Mouse (Mus musculus) cerebellum, postnatal 10 days (tissue): ENCODE results near the gene Pxdc1.
A peak's percentile ranks its signal among the peaks of the same experiment; 100 is the strongest.

Source experiments
- DNase-seq, 2 experiments: peaks; one replicate each; pipeline ENCODE4 v3.0.0; 2021; ENCODE audit warnings: mixed read lengths in 2 of 2

Pxdc1 gene

GRCm38 (mm10) chr13:34650953-34651352, 2.3 kb downstream of the Pxdc1 start:
- DNase-seq = peak; percentile 72 to 77

- no peak for DNase-seq
These were observed 2.9 kb downstream of the Pxdc1 start for GRCm38 (mm10) chr13:34650371-34650770.

- DNase-seq = no peak
These were observed 5.5 kb downstream of the Pxdc1 start for GRCm38 (mm10) chr13:34647751-34648150.

- no peak for DNase-seq
These were observed 6.1 kb downstream of the Pxdc1 start for GRCm38 (mm10) chr13:34647221-34647620.

GRCm38 (mm10) chr13:34646240-34646750, 7.0 kb downstream of the Pxdc1 start:
- no peak for DNase-seq

GRCm38 (mm10) chr13:34645519-34645918, 7.8 kb downstream of the Pxdc1 start:
- no peak for DNase-seq

GRCm38 (mm10) chr13:34644401-34644800, 8.9 kb downstream of the Pxdc1 start:
- no peak for DNase-seq

GRCm38 (mm10) chr13:34643926-34644325, 9.4 kb downstream of the Pxdc1 start:
- no peak for DNase-seq

GRCm38 (mm10) chr13:34642941-34643875, 10.1 kb downstream of the Pxdc1 start:
- peak; percentile 84 to 90 for DNase-seq

GRCm38 (mm10) chr13:34641066-34641465, 12.2 kb downstream of the Pxdc1 start:
- no peak for DNase-seq

- DNase-seq = peak; percentile 88
These were observed 17.3 kb downstream of the Pxdc1 start for GRCm38 (mm10) chr13:34635978-34636377.

- DNase-seq = no peak
These were observed 23.0 kb downstream of the Pxdc1 start for GRCm38 (mm10) chr13:34630319-34630718.

- DNase-seq = no peak
These were observed 23.5 kb downstream of the Pxdc1 start for GRCm38 (mm10) chr13:34629741-34630140.

GRCm38 (mm10) chr13:34627446-34627845, 25.8 kb downstream of the Pxdc1 start:
- DNase-seq = no peak

GRCm38 (mm10) chr13:34624414-34624813, 28.9 kb downstream of the Pxdc1 start:
- no peak for DNase-seq

GRCm38 (mm10) chr13:34612402-34612801, 40.9 kb downstream of the Pxdc1 start:
- peak; percentile 60 to 64 for DNase-seq

- DNase-seq = no peak
These were observed 43.6 kb downstream of the Pxdc1 start for GRCm38 (mm10) chr13:34609711-34610110.

- DNase-seq = no peak
These were observed 46.2 kb downstream of the Pxdc1 start for GRCm38 (mm10) chr13:34607079-34607478.

GRCm38 (mm10) chr13:34605884-34606283, 47.4 kb downstream of the Pxdc1 start:
- peak; percentile 17 to 24 for DNase-seq

- DNase-seq = peak; percentile 24 to 25
These were observed 48.1 kb downstream of the Pxdc1 start for GRCm38 (mm10) chr13:34605206-34605605.

GRCm38 (mm10) chr13:34604406-34604805, 48.9 kb downstream of the Pxdc1 start:
- no peak for DNase-seq

- no peak for DNase-seq
These were observed 50.5 kb downstream of the Pxdc1 start for GRCm38 (mm10) chr13:34602757-34603156.

GRCm38 (mm10) chr13:34596797-34597196, 56.5 kb downstream of the Pxdc1 start:
- no peak for DNase-seq
